Mouse (Mus musculus) lung, adult 18-20 months (tissue): ENCODE results near the gene Nav2.

Experiments
- DNase-seq, 2 experiments: peaks; one replicate each; pipeline ENCODE4 v3.0.0; 2022; ENCODE audit warnings: mixed read lengths in 2 of 2

Nav2 gene

GRCm38 (mm10) chr7:49010739-49011138 lies 102.2 kb downstream of the Nav2 start:
- DNase-seq, result no peak

- DNase-seq, result no peak
Measured at GRCm38 (mm10) chr7:49012027-49012426, 103.5 kb downstream of the Nav2 start.

GRCm38 (mm10) chr7:49014480-49014879 lies 106.0 kb downstream of the Nav2 start:
- DNase-seq, result no peak

GRCm38 (mm10) chr7:49015297-49015696 lies 106.8 kb downstream of the Nav2 start:
- DNase-seq, result no peak

- DNase-seq, result no peak
Measured at GRCm38 (mm10) chr7:49016088-49016487, 107.6 kb downstream of the Nav2 start.

GRCm38 (mm10) chr7:49017794-49018193 lies 109.3 kb downstream of the Nav2 start:
- no peak for DNase-seq

GRCm38 (mm10) chr7:49018478-49018914 lies 110.0 kb downstream of the Nav2 start:
- no peak for DNase-seq

- DNase-seq, result no peak
Measured at GRCm38 (mm10) chr7:49025026-49025815, 116.7 kb downstream of the Nav2 start.

GRCm38 (mm10) chr7:49025991-49026390 lies 117.5 kb downstream of the Nav2 start:
- peak in 1 of 2 experiments; percentile 14 for DNase-seq

GRCm38 (mm10) chr7:49026466-49026865 lies 118.0 kb downstream of the Nav2 start:
- no peak for DNase-seq

GRCm38 (mm10) chr7:49029282-49030012 lies 120.9 kb downstream of the Nav2 start:
- DNase-seq, result no peak

- DNase-seq, result no peak
Measured at GRCm38 (mm10) chr7:49032216-49032615, 123.7 kb downstream of the Nav2 start.

GRCm38 (mm10) chr7:49034253-49034652 lies 125.7 kb downstream of the Nav2 start:
- DNase-seq, result no peak

- no peak for DNase-seq
Measured at GRCm38 (mm10) chr7:49040163-49040562, 131.6 kb downstream of the Nav2 start.

GRCm38 (mm10) chr7:49041334-49042070 lies 133.0 kb downstream of the Nav2 start:
- no peak for DNase-seq

- no peak for DNase-seq
Measured at GRCm38 (mm10) chr7:49045499-49046346, 137.2 kb downstream of the Nav2 start.

GRCm38 (mm10) chr7:49046347-49046989 lies 138.0 kb downstream of the Nav2 start:
- no peak for DNase-seq

GRCm38 (mm10) chr7:49047336-49047735 lies 138.8 kb downstream of the Nav2 start:
- peak; percentile 23 to 32 for DNase-seq

GRCm38 (mm10) chr7:49052871-49053618 lies 144.5 kb downstream of the Nav2 start:
- no peak for DNase-seq

GRCm38 (mm10) chr7:49055273-49055672 lies 146.8 kb downstream of the Nav2 start:
- DNase-seq, result peak in 1 of 2 experiments; percentile 13
